Mouse (Mus musculus) skeletal muscle tissue, adult 2 months (tissue): ENCODE measurements around the gene Kif13a.

Source experiments
- DNase-seq: peaks from one replicate; pipeline ENCODE4 v3.0.0-alpha.2; 2012; ENCODE audit warnings: low read depth, low spot score

The Kif13a gene

GRCm38 (mm10) chr13:46921559-46921958 lies 8.1 kb downstream of the Kif13a start:
- no peak for DNase-seq

DNA sequence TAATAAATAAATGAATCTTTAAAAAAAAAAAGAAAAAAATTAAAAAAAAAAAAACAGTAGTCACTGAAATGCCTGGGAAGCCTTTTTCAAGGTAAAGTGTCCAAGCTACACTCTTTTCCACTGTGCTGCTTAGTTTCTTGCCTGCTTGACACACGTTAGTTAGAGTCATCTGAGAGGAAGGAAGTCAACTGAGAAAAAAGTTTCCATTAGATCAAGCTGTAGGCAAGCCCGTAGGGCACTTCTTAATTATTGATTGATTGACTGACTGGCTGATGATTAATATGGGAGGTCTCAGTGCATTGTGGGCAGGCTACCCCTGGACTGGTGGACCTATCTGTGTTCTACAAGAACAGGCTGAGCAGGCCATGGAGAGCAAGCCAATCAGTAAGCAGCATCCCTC lies 9.9 kb downstream of the Kif13a start:
- no peak for DNase-seq

DNA sequence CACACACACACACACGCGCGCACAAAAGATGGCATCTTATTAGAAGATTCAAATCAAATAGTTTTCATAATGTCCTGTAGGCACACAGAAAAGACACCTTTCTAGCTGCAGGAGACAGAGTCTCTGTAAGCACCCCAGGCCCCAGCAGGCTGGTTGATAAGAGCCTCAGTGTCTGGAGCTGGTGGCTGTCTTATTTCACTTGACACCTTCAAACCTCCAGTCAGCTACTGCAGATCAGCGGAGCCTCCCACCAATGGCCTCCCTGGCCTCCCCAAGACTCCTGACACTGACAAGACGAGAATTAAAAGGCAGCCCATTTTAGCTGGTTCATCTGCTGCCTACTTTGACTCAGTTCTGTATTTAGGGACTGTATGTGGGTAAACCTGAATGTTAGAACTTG lies 11.2 kb downstream of the Kif13a start:
- no peak for DNase-seq

GRCm38 (mm10) chr13:46911960-46912359 lies 17.7 kb downstream of the Kif13a start:
- no peak for DNase-seq

GRCm38 (mm10) chr13:46911018-46911419 lies 18.6 kb downstream of the Kif13a start:
- DNase-seq, result no peak

DNA sequence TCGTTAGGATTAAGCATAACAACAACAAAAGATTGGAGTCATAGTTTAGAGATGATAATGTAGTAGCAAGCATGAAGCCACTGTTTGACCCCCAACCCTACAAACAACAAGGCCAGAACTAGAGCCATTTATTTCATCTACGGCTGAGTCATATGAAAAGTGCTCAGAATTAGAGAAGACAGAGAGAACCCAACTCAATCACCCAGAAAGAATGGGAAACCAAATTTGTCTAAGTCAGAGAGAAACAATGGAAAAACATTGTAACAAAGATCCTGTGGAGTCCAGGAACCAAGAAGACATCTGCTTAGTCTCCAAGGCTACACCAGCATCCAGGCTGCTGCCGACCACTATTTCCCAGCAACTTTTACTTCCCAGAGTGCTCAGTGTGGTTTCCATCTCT lies 19.7 kb downstream of the Kif13a start:
- no peak for DNase-seq

- no peak for DNase-seq
These were observed 20.6 kb downstream of the Kif13a start for GRCm38 (mm10) chr13:46909005-46909565.

DNA sequence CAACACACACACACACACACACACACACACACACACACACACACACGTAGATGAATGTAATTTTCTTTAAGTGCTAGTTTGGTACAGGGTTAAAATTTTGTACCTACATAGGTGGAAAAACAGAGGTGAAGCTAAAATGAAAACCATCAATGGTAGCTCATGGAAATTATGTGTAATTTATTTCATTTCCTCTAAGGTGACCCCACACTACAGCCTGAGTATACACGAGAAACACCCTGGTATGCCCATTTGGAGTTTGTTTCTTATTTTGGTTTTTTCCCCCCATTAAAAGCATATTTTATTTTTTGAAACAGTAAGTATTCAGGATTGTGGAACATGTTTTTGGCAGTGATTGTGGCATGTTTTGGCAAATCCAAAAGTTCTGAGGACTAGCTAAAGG lies 21.3 kb downstream of the Kif13a start:
- no peak for DNase-seq

- no peak for DNase-seq
These were observed 21.8 kb downstream of the Kif13a start for GRCm38 (mm10) chr13:46907861-46908260.

DNA sequence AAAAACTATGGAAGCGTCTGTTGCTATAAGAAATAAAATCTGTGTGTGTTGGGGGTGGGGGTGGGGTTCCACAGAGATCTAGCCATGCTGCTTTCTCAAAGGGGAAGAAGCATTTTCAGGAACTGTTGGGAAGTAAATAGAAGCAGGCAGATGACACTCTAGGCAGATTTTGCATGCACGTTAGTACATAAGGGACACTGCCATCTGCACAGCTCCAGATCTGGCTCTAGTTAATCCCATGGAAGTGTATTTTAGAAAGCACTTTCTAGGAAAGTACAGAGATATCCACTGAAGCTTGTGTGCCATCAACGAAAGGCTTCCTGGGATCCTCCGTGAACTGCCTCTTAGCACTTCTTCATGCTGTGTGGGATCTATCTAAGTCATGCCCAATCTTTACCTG lies 22.6 kb downstream of the Kif13a start:
- no peak for DNase-seq

DNA sequence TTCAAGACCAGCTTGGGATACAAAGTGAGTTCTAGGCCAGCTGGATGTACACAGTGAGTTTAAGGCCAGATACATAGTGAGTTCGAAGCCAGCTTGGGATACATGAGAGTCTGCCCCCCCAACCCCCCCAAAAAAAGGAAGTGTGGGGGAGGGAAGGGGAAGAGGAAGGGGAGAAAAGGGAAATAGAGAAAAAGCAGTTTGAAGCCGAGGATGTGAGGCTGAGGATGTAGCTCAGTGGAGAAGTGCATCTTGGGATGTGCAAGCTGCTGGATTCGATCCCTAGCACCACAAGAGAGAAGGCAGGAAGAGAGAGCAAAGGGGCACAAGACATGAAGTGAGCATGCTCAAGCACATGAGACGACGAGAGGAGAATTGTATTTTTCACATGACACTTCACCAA lies 23.7 kb downstream of the Kif13a start:
- DNase-seq, result no peak

DNA sequence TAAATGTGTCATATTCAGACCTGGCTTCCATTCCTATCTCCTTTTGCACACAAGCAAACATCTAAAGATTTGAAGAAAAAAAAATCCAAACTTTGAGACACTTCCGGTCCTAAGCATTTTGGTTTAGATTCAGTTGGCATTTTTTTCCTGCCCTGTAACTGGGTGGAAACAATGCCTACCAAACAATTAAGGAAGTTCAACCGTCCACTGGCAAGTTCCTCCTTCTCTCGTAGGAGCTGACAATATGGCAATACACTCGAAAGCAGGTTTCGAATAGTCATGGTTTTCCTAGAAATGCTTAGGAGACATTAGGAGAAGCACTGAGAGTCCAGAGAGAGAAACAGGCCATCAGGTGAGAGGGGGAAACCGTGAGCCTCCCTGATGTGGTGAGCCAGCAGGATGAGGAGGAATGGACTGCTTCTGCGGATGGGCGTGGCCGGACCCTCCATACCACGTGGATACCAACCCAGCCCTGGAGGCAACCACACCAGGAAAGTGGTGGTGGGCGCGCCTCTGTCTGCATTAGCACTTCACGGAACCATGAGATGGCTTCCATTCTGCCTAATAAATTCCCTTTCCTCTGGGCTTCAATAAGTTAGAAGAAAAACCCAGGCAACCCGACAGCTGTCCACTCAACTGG lies 24.6 kb downstream of the Kif13a start:
- no peak for DNase-seq

- no peak for DNase-seq
These were observed 27.0 kb downstream of the Kif13a start for GRCm38 (mm10) chr13:46902568-46903255.

DNA sequence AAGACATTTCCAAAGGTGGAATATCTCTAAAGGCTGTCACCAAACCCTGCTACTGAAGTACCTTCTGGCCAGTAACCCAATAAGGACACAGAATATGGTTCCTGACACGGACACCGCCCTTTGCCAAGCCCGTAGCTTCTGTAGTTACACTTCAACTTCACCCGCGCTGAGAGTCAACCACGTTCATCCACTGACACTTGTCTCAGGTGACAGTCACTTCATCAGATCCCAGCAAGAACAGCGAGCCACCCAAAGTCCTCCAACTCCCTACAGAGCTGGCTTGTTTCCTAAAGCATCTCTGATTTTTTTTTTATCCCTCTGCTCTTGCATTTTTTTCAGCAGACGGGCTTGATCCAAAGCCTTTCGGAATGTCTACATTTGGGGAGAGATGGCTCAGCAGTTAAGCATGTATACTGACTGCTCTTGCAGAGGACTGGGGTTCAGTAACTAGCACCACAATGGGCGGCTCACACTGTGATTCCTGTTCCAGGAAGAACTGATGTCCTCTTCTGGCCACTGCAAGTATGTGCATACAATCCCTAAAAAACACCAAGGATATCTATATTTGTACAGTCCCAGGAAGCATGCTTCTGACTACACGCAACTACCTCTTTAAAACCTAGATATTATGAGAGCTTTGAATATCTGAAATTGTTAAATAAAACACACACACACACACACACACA lies 28.7 kb downstream of the Kif13a start:
- DNase-seq, result peak; percentile 63

GRCm38 (mm10) chr13:46898837-46899236 lies 30.8 kb downstream of the Kif13a start:
- no peak for DNase-seq

DNA sequence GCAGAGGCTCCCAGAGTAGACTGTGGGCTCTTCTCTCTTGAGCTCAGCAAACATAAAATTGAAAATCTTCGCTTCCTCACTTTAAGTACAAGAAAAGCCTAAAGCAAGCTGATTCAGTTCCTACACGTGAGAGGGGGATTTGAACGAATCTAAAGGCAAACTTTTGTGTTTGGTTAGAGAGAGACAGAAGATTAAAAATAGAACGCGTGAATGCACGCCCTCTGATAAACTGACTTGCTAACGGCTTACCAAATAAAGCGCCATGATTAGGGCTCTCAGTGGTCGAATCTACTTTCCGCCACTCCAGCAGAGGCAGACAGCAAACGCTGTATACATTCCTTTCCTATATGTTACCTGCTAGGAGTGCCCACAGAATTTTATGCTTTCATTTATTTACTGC lies 31.3 kb downstream of the Kif13a start:
- DNase-seq, result no peak

GRCm38 (mm10) chr13:46892380-46892779 lies 37.3 kb downstream of the Kif13a start:
- no peak for DNase-seq

- DNase-seq, result no peak
These were observed 41.5 kb downstream of the Kif13a start for GRCm38 (mm10) chr13:46888150-46888683.

GRCm38 (mm10) chr13:46886497-46887261 lies 43.0 kb downstream of the Kif13a start:
- DNase-seq, result no peak

DNA sequence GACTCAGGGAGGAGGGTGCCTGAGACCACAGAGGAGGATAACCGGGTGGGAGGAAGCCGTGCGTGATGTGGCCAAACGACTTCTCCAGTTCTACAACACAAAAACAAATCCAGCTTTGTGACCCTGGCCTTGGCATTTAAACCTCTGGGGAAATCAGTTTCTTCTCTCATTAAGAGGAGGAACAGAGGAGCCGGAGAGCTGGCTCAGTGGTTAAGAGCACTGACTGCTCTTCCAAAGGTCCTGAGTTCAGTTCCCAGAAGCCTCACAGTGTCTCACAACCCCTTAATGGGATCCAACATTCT lies 44.0 kb downstream of the Kif13a start:
- no peak for DNase-seq

- DNase-seq, result peak; percentile 49
These were observed 44.5 kb downstream of the Kif13a start for GRCm38 (mm10) chr13:46884898-46885758.
